Mouse (Mus musculus): ENCODE results near the gene Aldh8a1. TPM values are rescaled to one million over a fixed set of nuclear protein-coding genes. Genes with fewer than 3 reads are reported as not detected.

Aldh8a1 gene
- polyA plus RNA-seq, 1 experiment from 2014 or later: 0.15 TPM

GRCm38 (mm10) chr10:21400453-21400852, 23.4 kb downstream of the Aldh8a1 start:
- no peak overlapping the region for H3K4me2 ChIP-seq (ENCODE audit: low read length)
- ATAC-seq: no peak
- no peak overlapping the region for H3K27ac ChIP-seq (ENCODE audit: low read depth, low read length)
- H3K4me1 ChIP-seq (ENCODE audit: control insufficient read depth, insufficient read depth, low read depth, low read length): no peaks in the 10 kb centered on the region
- H3K36me3 ChIP-seq (ENCODE audit: control insufficient read depth, insufficient read depth, low read length): no peaks in the 10 kb centered on the region
- 48% methylated on average over 2 of the region's 2 CpGs for WGBS
- H3K27me3 ChIP-seq (replicated peaks; ENCODE audit: control insufficient read depth, insufficient read depth, low read length): no peaks in the 10 kb centered on the region
- H3K4me3 ChIP-seq (ENCODE audit: low read length): no peak overlapping the region
- H3K9ac ChIP-seq (ENCODE audit: low read depth, low read length): no peak overlapping the region
- H3K9me3 ChIP-seq (ENCODE audit: control insufficient read depth, low read length): no peaks in the 10 kb centered on the region

- ATAC-seq: peak; percentile 37; the same call in 1 of the 2 replicates
- 43% methylated on average over 4 of the region's 4 CpGs for WGBS
Measured at GRCm38 (mm10) chr10:21401259-21401658, 24.2 kb downstream of the Aldh8a1 start.

GRCm38 (mm10) chr10:21404822-21405221, 27.7 kb downstream of the Aldh8a1 start:
- WGBS: 91% methylated on average over 4 of the region's 4 CpGs

More at GRCm38 (mm10) chr10:21401259-21401658, 24.2 kb downstream of the Aldh8a1 start:
- Histone ChIP-seq H3K27me3 (replicated peaks; ENCODE audit: control insufficient read depth, insufficient read depth, low read length) (no peaks in the 10 kb centered on the region), H3K36me3 (ENCODE audit: control insufficient read depth, insufficient read depth, low read length) (no peaks in the 10 kb centered on the region), H3K4me3 (ENCODE audit: low read length) (no peak overlapping the region), H3K27ac (ENCODE audit: low read depth, low read length) (no peak overlapping the region), H3K4me1 (ENCODE audit: control insufficient read depth, insufficient read depth, low read depth, low read length) (no peaks in the 10 kb centered on the region), H3K4me2 (ENCODE audit: low read length) (no peak overlapping the region), H3K9me3 (ENCODE audit: control insufficient read depth, low read length) (no peaks in the 10 kb centered on the region), H3K9ac (ENCODE audit: low read depth, low read length) (no peak overlapping the region)

GRCm38 (mm10) chr10:21405707-21406534, 28.8 kb downstream of the Aldh8a1 start:
- no peak overlapping the region for H3K9ac ChIP-seq (ENCODE audit: low read depth, low read length)
- H3K4me3 ChIP-seq (ENCODE audit: low read length): no peak overlapping the region
- H3K9me3 ChIP-seq (ENCODE audit: control insufficient read depth, low read length): no peaks in the 10 kb centered on the region
- H3K27ac ChIP-seq (ENCODE audit: low read depth, low read length): no peak overlapping the region
- 73% methylated on average over 11 of the region's 11 CpGs for WGBS
- no peak overlapping the region for H3K4me2 ChIP-seq (ENCODE audit: low read length)
- ATAC-seq: no peak
- H3K36me3 ChIP-seq (ENCODE audit: control insufficient read depth, insufficient read depth, low read length): no peaks in the 10 kb centered on the region
- no peaks in the 10 kb centered on the region for H3K4me1 ChIP-seq (ENCODE audit: control insufficient read depth, insufficient read depth, low read depth, low read length)
- H3K27me3 ChIP-seq (replicated peaks; ENCODE audit: control insufficient read depth, insufficient read depth, low read length): no peaks in the 10 kb centered on the region

More at GRCm38 (mm10) chr10:21404822-21405221, 27.7 kb downstream of the Aldh8a1 start:
- H3K27me3 ChIP-seq (replicated peaks; ENCODE audit: control insufficient read depth, insufficient read depth, low read length): no peaks in the 10 kb centered on the region
- H3K9me3 ChIP-seq (ENCODE audit: control insufficient read depth, low read length): no peaks in the 10 kb centered on the region
- H3K27ac ChIP-seq (ENCODE audit: low read depth, low read length): no peak overlapping the region
- ATAC-seq: no peak
- H3K9ac ChIP-seq (ENCODE audit: low read depth, low read length): no peak overlapping the region
- H3K36me3 ChIP-seq (ENCODE audit: control insufficient read depth, insufficient read depth, low read length): no peaks in the 10 kb centered on the region
- H3K4me3 ChIP-seq (ENCODE audit: low read length): no peak overlapping the region
- H3K4me2 ChIP-seq (ENCODE audit: low read length): no peak overlapping the region
- no peaks in the 10 kb centered on the region for H3K4me1 ChIP-seq (ENCODE audit: control insufficient read depth, insufficient read depth, low read depth, low read length)

- Histone ChIP-seq H3K27ac (ENCODE audit: low read depth, low read length) (no peak overlapping the region), H3K27me3 (replicated peaks; ENCODE audit: control insufficient read depth, insufficient read depth, low read length) (no peaks in the 10 kb centered on the region), H3K4me1 (ENCODE audit: control insufficient read depth, insufficient read depth, low read depth, low read length) (no peaks in the 10 kb centered on the region), H3K4me2 (ENCODE audit: low read length) (no peak overlapping the region), H3K4me3 (ENCODE audit: low read length) (no peak overlapping the region), H3K36me3 (ENCODE audit: control insufficient read depth, insufficient read depth, low read length) (no peaks in the 10 kb centered on the region), H3K9ac (ENCODE audit: low read depth, low read length) (no peak overlapping the region), H3K9me3 (ENCODE audit: control insufficient read depth, low read length) (no peaks in the 10 kb centered on the region)
- ATAC-seq: no peak
- 71% methylated on average over 5 of the region's 5 CpGs for WGBS
Measured at GRCm38 (mm10) chr10:21410711-21411110, 33.6 kb downstream of the Aldh8a1 start.

GRCm38 (mm10) chr10:21411621-21412205, 34.6 kb downstream of the Aldh8a1 start:
- Histone ChIP-seq H3K9ac (ENCODE audit: low read depth, low read length) (no peak overlapping the region), H3K4me2 (ENCODE audit: low read length) (no peak overlapping the region), H3K4me3 (ENCODE audit: low read length) (no peak overlapping the region), H3K27me3 (replicated peaks; ENCODE audit: control insufficient read depth, insufficient read depth, low read length) (no peaks in the 10 kb centered on the region), H3K27ac (ENCODE audit: low read depth, low read length) (no peak overlapping the region), H3K9me3 (ENCODE audit: control insufficient read depth, low read length) (no peaks in the 10 kb centered on the region), H3K4me1 (ENCODE audit: control insufficient read depth, insufficient read depth, low read depth, low read length) (no peaks in the 10 kb centered on the region), H3K36me3 (ENCODE audit: control insufficient read depth, insufficient read depth, low read length) (no peaks in the 10 kb centered on the region)
- ATAC-seq: no peak
- WGBS: 82% methylated on average over 6 of the region's 6 CpGs

GRCm38 (mm10) chr10:21415031-21415430, 37.9 kb downstream of the Aldh8a1 start:
- H3K9ac ChIP-seq (ENCODE audit: low read depth, low read length): no peak overlapping the region
- H3K4me2 ChIP-seq (ENCODE audit: low read length): no peak overlapping the region
- no peaks in the 10 kb centered on the region for H3K27me3 ChIP-seq (replicated peaks; ENCODE audit: control insufficient read depth, insufficient read depth, low read length)
- H3K4me3 ChIP-seq (ENCODE audit: low read length): no peak overlapping the region
- no peaks in the 10 kb centered on the region for H3K36me3 ChIP-seq (ENCODE audit: control insufficient read depth, insufficient read depth, low read length)
- H3K27ac ChIP-seq (ENCODE audit: low read depth, low read length): no peak overlapping the region
- H3K9me3 ChIP-seq (ENCODE audit: control insufficient read depth, low read length): no peaks in the 10 kb centered on the region
- no peak for ATAC-seq
- WGBS: 84% methylated on average over 4 of the region's 4 CpGs
- no peaks in the 10 kb centered on the region for H3K4me1 ChIP-seq (ENCODE audit: control insufficient read depth, insufficient read depth, low read depth, low read length)

- Histone ChIP-seq H3K4me3 (ENCODE audit: low read length) (no peak overlapping the region), H3K4me2 (ENCODE audit: low read length) (no peak overlapping the region), H3K9me3 (ENCODE audit: control insufficient read depth, low read length) (no peaks in the 10 kb centered on the region), H3K9ac (ENCODE audit: low read depth, low read length) (no peak overlapping the region), H3K27ac (ENCODE audit: low read depth, low read length) (no peak overlapping the region), H3K27me3 (replicated peaks; ENCODE audit: control insufficient read depth, insufficient read depth, low read length) (no peaks in the 10 kb centered on the region), H3K4me1 (ENCODE audit: control insufficient read depth, insufficient read depth, low read depth, low read length) (no peaks in the 10 kb centered on the region), H3K36me3 (ENCODE audit: control insufficient read depth, insufficient read depth, low read length) (no peaks in the 10 kb centered on the region)
- ATAC-seq: no peak
- WGBS: 90% methylated on average over 5 of the region's 5 CpGs
Measured at GRCm38 (mm10) chr10:21416184-21416583, 39.1 kb downstream of the Aldh8a1 start.

- H3K4me1 ChIP-seq (ENCODE audit: control insufficient read depth, insufficient read depth, low read depth, low read length): no peaks in the 10 kb centered on the region
- H3K4me3 ChIP-seq (ENCODE audit: low read length): no peak overlapping the region
- ATAC-seq: no peak
- no peak overlapping the region for H3K4me2 ChIP-seq (ENCODE audit: low read length)
- no peaks in the 10 kb centered on the region for H3K36me3 ChIP-seq (ENCODE audit: control insufficient read depth, insufficient read depth, low read length)
- H3K27me3 ChIP-seq (replicated peaks; ENCODE audit: control insufficient read depth, insufficient read depth, low read length): no peaks in the 10 kb centered on the region
- WGBS: 84% methylated on average over 14 of the region's 14 CpGs
- no peak overlapping the region for H3K9ac ChIP-seq (ENCODE audit: low read depth, low read length)
- no peak overlapping the region for H3K27ac ChIP-seq (ENCODE audit: low read depth, low read length)
- H3K9me3 ChIP-seq (ENCODE audit: control insufficient read depth, low read length): no peaks in the 10 kb centered on the region
Measured at GRCm38 (mm10) chr10:21419188-21419587, 42.1 kb downstream of the Aldh8a1 start.

All from hindbrain, embryonic 16.5 days (tissue).